Mouse (Mus musculus) adrenal gland, postnatal 4 days (tissue): ENCODE data around the gene U2surp. TPM values are rescaled to one million over a fixed set of nuclear protein-coding genes. Genes with fewer than 3 reads are reported as not detected.

Experiments
- DNase-seq, 2 experiments: peaks; one replicate each; pipeline ENCODE4 v3.0.0; 2021 to 2022; ENCODE audit warnings: low spot score in 2 of 2, mixed read lengths in 2 of 2
- long read RNA-seq, 2 experiments: library from polyadenylated mRNA; stranded (forward); transcript quantifications; one replicate each; pipeline ENCODE4 v2.0.0; 2021
- total RNA-seq, 2 experiments: library from RNA; stranded (reverse); gene quantifications; 2 replicates each; pipeline ENCODE4 v1.2.3; 2021

Gene U2surp
- total RNA-seq: 10 to 100 TPM; 74.0 to 80.8 TPM
- long read RNA-seq, experiment 1, partial matches to known transcripts: 3 of 7 reads
- long read RNA-seq, experiment 1, other reads (novel, unspliced or antisense): 0 of 7 reads
- long read RNA-seq, experiment 2, full-length matches to known transcripts: 8 of 27 reads
- long read RNA-seq, experiment 2, partial matches to known transcripts: 15 of 27 reads
- long read RNA-seq, experiment 2, other reads (novel, unspliced or antisense): 4 of 27 reads

DNA sequence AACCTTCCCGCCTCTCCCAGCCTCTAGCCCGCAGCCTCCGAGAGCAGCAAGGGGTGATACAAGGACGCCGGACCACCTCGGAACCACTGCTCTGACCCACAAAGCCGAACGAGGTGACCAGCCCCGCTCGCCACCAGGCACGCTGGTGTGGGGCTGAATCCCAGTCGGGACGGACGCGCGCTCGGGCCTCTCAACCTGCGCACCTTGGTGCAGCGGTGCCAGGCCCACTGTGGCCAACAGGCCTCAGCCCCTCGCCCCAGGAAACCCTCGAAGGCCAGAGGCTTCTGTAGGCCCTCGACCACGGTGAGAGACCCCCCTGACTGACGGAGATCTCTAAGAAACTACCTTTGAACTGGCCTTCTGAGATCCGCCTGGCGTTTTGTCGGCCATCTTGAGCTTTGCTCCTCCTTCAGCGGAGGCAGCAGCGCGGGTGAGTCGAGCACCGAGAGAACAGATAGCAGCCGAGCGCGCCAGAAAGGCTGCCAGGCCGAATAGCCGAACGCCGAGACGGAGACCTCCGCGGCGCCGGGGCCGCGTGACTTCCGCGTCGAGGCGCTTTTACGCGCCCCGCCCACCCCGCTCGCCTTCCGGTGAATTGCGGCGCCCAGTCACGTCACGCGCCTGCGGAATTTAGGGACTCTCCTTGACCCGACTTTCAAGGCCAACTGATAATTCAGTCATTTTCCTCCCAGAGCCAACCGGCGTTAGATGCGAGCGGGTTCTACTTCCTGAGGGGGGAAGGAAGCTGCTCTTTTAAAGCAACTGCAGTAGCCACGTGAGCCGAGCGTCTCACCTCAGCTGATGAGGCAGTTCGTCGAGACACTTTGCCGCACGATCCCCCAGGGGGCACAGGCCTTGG, at the start of gene U2surp:
Gene U2surp, minus strand, starts transcription at position 525 of the 859 bp plus-strand sequence.
- peak; percentile 82 to 90 for DNase-seq

DNA sequence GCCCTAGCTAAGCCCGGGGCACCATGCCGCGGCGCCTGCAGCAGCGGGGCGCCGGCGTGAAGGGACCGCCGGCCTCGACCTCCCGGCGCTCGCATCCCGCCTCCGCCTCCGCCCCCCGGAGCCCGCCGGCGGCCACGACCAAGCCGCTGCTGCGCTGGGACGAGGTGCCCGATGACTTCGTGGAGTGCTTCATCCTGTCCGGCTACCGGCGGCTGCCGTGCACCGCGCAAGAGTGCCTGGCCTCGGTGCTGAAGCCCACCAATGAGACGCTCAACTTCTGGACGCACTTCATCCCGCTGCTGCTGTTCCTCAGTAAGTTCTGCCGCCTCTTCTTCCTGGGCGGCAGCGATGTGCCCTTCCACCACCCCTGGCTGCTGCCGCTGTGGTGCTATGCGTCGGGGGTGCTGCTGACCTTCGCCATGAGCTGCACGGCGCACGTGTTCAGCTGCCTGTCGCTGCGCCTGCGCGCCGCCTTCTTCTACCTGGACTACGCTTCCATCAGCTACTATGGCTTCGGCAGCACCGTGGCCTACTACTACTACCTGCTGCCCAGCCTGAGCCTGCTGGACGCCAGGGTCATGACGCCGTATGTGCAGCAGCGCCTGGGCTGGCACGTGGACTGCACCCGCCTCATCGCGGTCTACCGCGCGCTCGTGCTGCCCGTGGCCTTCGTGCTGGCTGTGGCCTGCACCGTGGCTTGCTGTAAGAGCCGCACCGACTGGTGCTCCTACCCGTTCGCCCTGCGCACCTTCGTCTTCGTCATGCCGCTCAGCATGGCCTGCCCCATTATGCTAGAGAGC, 48.3 kb upstream of the U2surp start:
- no peak for DNase-seq

DNA sequence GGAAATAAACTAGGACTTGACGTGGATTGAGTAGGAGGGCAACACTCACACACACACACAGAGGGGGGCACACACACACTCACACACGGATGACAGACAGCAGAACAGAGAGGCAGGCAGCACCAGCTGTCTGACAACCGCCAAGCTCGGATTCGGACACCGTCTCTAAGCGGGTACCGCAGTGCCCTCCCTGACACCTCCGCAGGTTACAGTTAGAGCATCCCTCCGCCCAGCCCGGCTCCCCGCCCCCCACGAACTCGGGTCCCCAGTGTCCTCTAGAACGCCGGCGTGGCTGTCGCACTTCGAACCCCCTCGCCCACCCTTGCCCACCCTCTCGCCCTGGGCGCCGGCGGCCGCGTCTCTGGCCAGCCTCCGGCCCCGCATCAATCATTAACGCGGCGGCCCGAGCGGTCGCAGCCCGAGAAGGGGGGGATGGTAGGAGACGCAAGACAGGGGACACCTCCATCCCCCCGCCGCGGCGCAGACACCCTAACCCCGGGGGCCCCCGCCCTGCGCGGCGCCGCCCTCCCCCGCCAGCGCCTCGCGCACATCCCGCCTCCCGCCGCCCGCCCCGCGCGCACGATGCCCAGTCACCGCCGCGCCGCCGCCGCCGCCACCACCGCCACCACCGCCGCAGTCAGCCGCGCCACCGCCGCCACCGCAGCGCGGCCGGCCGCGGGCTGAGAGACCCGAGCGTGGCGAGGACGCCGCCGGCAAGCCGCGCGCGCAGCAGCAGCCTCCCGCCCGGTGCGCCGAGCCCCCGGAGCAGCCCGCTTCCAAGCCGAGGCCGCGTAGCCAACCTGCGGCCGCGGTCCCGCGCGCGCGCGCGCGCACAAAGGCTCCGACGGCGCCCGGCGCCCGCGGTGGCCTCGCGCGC, 47.5 kb upstream of the U2surp start, which contains the start of gene Paqr9:
Gene Paqr9, plus strand, starts transcription at position 599 of the 877 bp plus-strand sequence.
- no peak for DNase-seq

DNA sequence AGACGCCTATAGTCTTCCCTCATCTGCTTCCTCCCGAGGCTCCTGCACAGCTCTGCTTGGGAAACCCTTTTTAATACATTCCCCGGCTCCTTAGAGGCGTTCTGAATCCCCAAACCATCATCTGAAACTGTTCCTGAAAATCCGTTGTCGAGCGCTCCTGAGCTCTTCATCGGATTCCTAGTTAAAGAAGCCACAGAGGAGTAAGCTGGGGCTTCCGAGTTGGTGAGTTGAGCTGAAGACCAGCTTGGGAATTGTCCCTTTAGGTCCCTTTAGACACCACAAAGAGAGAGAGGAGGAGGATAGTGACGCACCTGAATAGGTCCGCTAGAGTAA, 46.9 kb upstream of the U2surp start:
- no peak for DNase-seq

DNA sequence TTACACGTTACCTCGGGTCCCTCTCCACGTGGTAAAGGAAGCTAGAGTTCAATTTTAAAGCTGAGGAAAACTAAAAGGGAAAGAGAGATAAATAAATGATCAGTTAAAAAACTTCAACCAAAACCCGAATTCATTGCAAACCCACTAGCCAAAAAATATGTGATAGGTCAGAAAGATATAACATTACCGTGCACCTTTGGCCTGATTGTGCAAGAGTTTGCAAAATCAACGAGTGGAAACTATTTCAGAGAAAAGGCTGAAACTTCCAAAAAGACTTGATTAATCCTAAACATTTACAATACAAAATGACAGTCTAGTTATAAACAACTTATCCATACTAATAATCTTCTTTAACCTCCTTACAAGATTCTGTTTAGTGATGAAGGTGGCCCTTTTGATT, 45.9 kb upstream of the U2surp start:
- DNase-seq: no peak

DNA sequence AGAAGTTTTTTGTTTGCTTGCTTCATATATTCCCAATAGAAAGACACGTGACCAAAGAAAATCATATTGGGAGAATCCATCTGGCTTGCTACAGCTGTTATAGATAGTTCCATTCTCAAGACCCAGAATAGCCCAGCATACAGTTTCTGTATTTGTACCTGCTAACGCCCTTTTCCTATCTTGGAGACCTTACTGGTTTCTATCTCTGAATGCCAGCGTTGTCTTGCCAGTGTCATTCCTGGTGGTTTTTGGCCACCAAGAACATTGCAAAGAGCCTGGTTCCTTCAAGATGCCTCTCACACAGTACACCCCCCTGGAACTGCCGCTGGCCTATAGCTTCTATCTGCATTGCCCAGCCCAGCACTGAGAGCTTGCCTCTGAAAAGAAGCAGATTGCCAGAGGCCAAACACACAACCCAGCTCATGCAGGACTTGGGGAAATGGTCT, 44.3 kb upstream of the U2surp start:
- DNase-seq: no peak

DNA sequence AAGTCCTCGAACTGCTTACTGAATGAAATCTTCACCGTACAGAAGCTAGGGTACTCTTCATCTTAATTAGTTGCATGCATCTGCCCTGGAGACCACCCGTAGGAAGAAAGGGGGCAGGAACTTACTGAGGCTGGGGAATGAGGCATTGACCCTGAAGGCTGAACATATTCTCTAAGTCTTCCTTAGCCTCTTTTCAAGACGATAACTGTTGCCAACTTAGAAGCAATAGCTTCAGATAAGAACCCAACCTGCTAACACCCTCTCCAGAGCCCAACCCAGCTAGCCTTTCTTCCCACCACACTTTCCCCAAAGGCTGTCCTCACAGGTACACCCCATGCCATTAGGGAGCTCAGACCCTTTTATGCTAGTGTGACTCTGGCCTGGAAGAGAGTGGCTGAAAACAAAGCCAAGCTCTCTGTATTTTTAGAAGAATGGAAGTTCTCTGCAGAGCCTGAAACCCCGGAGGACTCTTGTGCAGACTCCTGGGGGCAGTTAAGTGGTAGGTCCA, 43.5 kb upstream of the U2surp start:
- DNase-seq: no peak

DNA sequence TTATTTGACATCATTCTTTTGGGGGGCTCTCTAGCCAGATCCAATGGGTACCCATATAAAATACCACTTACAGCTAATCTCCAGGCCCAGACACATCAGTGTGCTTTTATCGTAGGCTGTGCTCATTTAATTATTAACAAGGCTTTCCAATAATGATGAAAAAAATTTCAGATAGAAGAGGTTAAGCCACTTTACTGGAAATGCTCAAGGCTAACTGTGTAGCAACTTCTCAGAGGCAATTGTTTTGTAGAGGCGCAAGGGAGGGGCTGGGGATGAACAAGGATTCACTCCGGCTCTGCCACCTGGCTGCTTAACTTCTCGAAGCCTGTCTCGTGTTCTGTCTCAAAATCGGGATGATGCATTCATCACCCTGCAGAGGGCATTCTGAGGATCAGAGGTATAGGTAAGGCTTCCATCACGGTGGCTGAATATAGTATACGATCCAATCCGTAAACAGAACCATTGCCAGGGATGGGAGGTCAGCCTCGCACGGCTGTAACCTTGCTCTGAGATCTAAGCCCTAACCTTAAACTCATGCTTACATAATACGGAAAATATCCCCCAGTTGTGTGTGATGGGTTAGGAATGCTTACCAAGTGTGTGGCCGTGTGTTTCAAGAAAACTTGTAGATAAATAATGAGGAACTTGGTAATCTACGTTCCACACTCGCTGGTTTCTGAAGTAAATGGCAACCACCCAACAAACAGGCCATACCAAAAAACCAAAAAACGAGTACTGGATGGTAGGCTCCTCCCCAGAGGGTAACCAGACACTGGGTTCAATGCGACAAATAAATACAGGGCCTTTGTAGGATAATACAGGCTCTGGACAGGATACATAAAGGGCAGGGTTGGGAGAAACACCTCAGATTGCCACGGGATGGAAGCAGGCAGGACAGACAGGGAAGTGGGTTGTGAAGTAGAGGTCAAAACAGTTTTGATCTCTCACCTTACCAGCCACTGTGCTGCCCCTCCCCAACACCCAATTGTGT, 42.7 kb upstream of the U2surp start:
- DNase-seq: no peak

DNA sequence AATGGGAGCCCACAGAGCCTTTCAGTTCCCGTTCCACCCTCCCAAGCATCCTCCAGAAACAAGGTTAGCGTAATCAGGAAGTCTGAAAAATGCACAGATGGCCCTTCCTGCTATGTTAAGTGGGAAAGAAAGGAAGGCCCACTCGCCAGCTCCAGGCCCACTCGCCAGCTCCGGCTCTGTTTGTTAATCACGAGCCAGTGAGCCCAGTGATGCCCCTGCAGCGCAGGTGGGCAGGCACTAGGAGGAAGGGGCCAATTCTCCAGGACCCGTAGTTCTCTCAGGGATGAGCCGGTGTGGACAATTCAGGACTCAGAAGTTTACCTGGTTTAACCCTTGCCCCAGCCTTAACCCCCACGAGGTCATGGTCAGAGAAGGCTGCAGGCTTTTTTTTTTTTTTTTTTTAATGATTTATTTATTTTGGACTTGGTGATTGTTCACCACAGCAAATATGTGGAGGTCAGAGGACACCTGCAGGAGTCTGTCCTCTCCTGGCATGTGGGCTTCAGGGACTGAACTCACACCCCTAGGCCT, 40.4 kb upstream of the U2surp start:
- DNase-seq: no peak

DNA sequence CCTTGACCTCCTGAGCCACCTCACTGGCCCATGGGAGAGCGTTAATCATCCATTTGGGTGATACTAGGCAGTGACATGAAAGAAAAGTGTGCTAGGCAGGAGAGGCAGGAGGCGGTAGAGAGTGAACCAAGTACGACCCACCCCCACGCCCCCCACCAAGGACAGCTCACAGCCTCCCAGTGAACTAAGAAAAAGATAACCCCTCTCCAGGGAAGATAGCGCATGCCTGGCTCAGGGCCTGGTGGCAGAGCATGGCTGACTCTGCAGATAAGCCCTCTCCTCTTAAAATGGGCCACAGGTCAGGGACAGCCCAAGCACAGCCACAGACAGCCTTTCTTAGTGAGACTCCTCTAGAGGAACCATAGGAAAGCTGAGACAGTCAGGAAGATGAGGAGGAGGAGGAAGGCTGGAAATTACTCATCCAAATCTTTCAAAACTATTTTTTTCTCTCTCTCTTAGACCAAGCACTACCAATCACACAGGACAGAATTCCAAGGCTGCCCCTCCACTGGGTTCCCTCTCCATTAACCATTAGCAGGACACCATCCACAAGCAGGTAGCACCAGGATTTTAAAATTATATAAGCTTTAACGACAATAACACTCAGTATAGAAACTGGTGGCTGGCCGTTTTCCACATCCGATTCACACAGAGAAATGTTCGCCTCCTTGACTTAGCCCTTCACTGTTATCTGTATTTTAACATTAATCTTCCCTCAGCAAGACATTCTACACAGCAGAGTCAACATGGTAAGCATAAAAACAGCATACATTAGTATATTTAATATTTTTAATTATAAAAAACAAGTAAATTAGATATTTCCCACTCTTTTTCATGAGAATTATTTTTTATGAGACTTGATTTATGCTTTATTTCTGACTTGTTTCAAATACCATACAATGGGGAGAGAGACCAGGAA, 39.3 kb upstream of the U2surp start:
- DNase-seq: no peak

DNA sequence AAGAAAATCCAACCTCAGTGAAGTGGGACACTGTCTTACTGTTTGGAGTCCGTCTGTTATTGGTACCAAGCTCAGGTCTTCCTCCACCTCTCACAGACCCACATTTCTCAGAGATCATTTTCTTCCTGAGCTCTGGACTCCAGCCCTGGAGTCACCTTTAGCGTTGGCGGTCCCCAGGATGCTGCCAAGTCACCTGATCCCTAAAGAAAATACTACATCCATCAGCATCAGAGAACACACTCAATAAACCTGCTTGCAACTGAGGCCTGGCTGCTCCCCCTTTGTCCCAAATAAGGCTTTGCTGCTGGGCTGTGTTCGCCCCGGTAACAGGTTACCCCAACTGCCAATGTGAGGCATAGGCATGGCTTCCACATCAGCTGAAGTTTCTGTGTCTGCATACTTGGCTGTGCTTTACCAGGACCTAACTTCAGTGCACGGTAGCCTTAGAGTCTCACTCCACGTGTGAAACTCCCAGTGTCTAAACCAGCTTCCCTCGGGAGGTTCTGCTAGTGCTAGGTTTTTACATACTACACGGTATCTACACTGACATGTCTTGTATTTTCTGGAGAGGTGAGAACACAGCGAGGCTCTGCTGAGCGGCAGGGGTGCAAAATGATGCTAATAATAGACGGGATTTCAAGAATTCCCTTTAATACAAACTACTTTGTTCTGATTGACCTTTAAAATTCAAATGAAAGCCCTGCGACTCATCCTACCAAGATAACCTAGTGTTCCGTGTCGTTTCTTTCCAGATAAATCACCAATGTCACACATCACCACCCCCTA, 38.0 kb upstream of the U2surp start:
- DNase-seq: no peak

DNA sequence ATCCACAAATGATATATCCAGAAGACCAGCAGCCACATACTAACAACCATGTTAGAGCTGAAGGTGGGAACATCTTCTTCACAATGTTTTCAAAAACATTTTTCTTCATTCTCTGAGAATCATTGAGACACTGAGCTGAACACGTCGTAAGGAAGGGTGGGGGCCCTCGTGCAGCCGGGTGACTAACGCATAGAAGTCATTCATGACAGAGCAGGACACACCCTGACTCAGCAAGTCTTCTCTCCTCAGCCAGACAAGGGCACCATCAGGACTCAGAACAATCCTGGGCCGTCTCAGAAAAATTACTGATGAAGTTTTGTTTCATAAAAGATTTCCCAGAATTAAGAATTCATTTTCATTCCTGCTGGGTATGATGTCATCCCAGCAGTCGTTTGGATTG, 34.9 kb upstream of the U2surp start:
- DNase-seq: no peak

DNA sequence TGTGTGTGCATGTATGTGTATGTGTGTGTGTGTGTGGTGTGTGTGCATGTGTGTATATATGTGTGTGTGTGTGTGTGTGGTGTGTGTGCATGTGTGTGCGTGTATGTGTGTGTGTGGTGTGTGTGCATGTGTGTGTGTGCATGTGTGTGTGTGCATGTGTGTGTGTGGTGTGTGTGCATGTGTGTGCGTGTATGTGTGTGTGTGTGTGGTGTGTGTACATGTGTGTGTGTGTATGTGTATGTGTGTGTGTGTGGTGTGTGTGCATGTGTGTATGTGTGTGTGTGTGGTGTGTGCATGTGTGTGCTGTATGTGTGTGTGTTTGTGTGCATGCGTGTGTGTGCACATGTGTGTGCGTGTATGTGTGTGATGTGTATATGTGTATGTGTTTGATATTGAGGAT, 32.8 kb upstream of the U2surp start:
- no peak for DNase-seq

DNA sequence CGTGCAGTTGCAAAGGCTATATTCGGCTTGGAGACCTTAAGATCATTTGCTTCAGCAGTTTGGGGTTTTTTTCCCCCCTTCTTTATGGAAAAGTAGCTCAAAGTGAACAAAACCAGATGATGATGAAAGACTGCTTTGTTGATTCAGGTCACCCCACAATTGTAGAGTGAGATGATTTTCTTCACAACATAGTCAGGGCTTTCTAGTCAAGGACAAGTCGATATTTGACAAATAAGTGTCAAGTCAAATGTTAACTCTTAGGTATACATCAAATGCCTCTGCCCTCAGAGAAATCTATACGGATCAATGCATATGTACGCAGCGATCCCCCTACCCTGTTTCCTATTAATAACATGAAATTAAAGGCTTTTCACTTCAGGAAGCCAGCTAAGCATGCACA, 30.7 kb upstream of the U2surp start:
- no peak for DNase-seq

DNA sequence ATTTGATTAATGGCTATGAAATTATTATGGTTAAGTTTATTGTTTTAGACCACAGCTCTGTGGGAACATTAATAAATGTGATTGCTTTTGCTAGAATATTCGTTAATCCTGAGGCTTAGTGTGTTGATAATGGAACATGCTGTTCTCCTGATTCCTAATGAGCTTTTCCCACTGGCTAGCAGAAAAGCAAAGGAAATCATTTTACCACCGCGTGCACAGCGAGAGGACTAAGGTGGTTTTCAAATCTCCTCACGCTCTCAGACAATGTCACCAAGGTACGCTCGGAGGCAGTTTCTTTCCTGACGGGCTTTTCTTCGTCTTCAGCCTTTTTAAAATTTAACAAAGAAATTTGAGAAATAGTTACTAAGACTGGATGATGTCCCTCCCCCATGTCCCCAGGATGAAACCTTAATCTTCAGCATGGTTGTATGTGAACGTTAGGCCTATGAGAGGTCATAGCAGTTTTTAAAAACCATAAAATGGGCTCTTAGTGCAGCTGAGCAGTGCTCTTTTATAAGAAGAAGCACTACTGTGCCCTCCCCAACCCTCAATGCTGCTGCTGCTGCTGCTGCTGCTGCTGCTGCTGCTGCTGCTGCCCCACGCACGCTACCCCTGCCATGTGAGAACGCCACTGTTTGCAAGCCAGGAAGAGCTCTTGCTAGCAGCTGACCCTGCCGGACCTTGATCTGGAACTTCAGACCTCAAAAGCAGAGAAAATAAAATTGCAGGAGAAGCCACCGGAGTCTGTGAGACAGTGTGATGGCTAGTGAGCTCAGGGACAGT, 30.0 kb upstream of the U2surp start:
- no peak for DNase-seq

DNA sequence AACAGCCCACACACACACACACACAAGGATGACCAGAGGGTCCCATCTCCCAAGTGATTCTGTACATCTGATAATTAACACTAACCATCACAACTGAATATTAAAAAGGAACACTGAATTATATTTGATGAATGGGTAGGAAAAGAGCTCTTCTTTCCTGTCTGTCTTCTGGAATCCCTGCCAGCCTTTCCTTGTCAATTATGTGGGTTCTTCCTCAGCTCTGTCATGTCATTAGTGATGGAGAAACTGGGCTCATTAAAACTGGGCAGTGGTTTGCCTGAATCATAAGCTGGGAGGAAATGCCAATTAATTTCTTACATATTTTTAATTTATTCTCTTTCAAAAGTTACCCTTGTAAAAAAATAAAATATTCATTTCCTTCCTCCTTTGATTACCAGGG, 29.4 kb upstream of the U2surp start:
- no peak for DNase-seq
